Mouse (Mus musculus) activated CD4-positive, CD25-positive, alpha-beta regulatory T cell, adult 9 weeks (primary cell): ENCODE measurements around the gene Wdr45. TPM values are rescaled to one million over a fixed set of nuclear protein-coding genes. Genes with fewer than 3 reads are reported as not detected.

Experiments
- polyA plus RNA-seq: library from polyadenylated mRNA; unstranded; fragments of 100-300 nt; shearing (Covaris generic); gene quantifications from one replicate; pipeline ENCODE4 v1.2.1, GENCODE M21; 2017

Gene Wdr45
- 85.0 TPM for polyA plus RNA-seq

DNA sequence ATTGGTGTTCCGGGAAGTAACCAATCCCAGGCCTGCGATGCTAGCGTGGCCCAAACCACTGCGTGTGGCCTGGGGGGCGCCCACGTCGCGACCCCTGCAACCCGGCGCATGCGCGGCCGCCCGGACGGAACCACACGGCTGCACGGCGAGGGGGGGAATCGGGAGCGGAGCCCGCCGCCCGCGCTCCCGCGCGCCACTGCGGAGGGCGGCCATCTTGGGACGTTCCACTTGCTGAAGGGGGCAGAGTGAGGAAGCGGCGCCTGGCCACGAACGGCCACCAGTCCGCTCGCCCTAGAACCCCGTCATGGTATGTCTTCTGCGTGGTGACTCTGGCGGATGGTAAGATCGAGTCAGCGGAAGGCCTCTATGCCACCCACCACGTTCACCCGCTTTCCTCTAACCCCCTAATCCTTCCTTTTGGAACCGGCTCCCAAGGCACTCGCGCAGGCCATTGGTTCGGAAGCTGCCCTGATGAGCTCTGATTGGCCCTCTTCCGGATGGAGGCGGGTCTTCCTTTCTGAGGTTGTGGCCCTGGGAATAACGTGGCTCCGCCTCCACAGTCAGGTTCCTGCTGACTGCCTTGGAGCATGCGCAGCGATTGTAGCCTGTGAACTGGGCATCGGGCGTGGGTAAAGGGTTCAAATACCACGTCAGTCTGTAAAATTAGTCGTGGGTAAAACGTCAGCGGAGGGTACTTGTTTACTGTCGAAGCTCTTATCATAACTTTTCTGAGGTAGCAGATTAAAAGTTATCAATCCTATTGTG is at the start of gene Wdr45:
Gene Wdr45 (plus strand): TSS at position 199 of the 765 bp plus-strand sequence.

DNA sequence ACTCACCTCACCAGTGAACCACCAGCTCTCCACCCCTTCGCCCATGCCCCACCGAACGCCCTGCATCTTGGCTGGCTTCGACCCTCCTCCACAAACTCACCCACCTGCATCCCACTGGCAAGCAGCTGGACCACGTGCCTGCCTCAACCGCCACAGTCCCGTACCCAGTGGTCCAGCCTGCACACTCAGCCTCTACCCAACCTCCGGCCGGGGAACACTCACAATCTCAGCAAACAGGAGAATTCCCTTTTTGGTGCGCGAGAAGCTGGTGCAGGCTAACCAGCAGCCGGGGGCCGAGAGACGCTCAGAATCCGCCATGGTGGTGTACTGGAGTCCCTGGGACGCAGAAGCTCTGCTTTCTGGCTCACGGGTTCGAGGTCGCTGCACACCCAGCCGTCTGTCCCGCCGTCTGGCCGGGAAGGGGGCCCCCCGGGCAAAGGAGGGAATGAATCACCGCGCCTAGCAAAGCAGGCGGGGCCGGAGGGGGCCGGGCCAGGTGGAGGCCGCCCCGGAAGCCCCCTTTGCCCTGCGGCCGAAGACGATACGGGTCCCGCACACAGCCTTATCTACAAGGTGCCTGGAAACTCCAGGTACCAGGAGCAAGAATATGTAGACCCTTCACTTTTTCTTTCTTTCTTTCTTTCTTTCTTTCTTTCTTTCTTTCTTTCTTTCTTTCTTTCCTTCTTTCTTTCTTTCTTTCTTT is 43.1 kb upstream of the Wdr45 start, which contains the start of gene Plp2:
Gene Plp2 (minus strand): TSS at position 470 of the 703 bp plus-strand sequence.

DNA sequence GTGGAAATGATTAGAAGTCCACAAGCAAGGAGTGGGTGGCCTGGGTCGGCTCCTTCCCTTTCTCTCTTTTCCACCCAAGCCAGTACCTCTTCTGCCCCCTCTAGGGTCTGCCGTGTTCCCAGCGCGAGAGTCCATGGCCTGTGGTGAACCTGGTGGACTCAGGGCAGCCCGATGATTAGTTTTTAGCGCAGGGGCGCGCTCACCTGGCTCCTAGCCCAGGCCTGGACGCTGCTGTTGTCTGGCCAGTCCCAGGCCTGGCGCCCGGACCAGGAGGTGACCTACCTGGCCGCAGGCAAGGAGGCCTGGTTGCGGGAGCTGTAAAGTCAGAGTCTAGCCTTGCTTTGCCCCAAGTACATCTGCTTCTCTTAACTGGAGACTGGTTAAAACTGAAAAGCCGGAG is 33.3 kb upstream of the Wdr45 start, which contains the start of gene Magix:
Gene Magix (minus strand): TSS at position 388 of the 400 bp plus-strand sequence.

DNA sequence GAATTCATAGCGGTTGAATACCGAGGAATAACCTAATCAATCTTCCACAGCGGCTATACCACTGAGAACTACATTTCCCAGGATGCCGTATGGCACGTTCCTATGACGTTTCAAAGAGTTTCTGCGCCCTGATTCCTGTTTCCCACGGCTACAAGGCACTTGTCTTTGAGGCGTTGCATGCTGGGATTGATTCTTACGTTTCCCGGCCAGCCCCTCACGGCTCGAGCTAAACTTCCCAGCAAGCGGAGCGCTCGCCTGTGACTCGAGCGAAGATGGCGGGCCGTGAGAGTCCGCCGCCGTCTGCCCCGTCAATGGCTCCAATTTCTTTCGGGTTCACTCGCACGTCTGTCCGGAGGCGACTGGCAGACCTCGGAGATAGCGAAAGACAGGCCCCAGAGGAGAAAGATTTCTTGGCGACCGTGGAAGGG is 17.2 kb upstream of the Wdr45 start, which contains the start of gene Gpkow:
Gene Gpkow (plus strand): TSS at position 178 of the 428 bp plus-strand sequence.

DNA sequence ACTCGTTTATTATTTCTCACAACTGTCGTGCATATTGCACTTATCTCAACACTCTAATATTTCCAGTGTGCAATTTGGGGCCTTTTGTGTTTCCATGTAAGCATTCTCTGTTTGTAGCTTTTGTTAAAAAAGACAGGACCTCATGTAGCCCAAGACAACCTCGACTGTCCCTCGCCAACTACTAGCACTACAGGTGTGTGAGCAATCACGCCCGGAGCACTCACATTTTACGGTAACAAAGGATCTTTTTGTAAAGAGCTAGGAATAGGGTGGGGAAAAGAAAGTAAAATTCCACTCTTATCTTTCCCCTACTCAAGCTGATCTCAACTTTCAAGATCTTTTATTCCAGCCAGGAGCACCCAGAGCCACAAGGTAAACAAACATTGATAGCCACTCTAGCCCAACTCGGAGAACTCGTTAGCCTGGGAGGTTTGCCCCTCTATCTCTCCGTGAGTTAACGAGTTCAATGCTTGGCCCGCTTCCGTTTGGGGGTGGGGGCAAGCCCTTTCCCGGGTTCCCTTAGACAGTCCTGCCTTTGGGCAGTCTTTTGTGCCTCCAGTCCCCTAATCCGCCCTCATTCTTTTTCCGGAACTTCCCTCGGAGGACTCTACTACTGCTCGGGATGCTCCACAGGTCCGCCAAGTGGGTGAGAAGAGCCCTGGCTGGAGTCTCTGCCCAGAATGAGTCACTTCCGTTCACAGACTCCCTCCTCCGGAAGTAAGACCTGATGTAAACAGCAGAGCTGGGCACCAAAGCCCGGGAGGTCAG is 7.6 kb downstream of the Wdr45 start, which contains the start of gene Gm45208:
Gene Gm45208 (plus strand): TSS at position 732 of the 768 bp plus-strand sequence.

DNA sequence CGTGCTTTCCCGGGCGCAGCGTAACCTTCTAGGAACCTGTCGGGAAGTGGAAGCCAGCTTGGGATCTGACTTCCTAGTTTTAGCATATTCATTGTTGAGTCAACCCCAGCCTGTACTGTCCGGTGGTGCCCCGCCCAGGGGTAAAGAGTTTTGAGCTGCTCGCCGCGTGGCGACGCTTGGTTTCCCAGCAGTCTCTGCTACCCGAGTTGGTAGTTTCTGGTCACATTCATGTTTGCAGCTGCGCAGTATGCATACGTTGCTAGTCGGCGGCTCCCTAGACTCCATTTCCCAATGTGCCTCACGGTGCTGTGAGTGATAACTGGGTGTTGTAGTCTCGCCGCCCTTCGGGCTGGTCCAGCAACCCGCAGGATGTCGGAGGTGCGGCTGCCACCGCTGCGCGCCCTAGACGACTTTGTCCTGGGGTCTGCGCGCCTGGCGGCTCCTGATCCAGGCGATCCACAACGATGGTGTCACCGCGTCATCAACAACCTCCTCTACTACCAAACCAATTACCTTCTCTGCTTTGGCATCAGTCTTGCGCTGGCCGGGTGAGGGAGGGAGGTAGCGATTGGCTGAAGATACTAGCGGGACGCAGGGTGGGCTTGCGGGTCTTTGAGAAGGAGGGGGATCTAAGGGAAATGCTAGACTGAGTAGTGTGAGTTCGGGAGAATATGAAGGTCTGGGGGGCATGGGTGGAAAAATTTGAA is 14.2 kb downstream of the Wdr45 start, which contains the start of gene Praf2:
Gene Praf2 (plus strand): TSS at position 225 of the 707 bp plus-strand sequence.

DNA sequence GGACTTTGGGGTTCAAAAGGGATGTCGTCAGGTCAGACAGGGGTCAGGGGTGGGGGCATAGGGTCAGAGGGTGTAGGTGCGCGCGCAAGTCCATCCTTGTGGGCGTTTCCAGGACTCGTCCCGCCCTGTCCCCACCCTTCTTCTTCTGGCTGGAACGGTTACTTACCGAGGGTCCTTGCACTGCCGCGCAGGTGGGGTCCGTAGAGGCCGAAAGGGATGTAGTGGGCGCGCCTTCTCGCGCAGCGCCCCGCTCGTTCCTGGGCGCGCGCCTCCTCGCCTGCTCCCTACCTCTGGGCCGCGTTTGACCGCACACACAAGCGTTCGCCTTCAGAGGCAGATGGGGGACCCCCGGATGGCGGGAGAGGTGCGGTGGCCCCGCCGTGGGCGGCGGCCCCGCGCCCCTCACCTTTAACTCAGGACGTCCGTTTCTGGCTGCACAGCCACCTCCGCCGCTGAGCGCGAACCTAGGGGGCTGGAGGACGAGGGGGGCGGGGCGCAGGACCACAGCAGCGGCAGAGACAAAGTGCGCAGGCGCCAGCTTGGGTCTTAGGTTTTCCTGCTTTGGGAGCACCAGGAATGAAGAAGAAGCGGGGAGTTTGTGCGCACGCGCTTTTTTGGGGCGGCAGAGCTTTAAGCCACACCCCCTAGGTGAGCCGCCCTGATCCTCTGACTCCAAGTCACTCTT is 36.4 kb downstream of the Wdr45 start, which contains the start of gene Ccdc120:
Gene Ccdc120 (minus strand): TSS at position 474 of the 685 bp plus-strand sequence.

DNA sequence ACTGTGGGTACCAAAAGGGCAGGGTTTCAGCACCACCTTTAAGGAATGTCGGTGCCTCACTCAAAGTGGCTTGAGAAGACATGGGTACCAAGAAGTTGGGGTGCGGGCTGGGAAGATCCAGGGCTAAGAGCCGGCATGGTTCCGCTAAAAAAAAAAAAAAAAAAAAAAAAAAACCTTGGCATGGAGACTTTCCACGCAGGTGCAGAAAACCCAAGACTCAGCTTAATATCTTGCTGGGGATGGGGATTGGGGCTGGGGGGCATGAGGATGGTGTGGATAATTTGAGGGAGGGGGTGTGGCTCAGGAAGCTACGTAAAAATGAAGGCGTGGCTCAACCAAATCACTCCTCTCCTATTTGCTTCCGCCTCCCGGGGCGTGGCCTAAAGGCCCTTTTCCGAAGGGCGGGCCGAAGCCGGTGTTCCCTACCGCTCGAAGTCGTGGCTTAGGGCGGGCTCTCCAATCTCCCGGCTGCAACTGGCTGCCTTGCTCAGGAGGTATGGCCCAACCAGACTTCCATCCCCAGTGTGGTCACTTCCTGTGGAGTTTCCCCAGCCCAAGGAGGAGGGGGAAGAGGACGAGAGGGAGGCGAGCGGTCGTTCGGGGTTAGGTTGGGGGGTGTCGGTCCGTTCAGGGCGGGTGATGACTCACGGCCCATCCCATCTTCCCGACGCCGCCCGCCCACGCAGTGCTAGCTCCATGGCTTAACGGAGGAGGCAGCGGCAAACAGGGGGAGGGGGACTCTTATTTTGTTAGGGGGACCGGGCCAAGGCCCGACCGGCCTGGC is 48.2 kb downstream of the Wdr45 start, which contains the start of gene Tfe3:
Gene Tfe3 (plus strand): TSS at position 424 of the 784 bp plus-strand sequence.

Other genes with a start within 250 kb of the Wdr45 start
- gene Foxp3, start 140.7 kb upstream of the Wdr45 start, polyA plus RNA-seq = 118 TPM
- 7.1 TPM for gene Ppp1r3f, start 140.1 kb upstream of the Wdr45 start, polyA plus RNA-seq
- 23.9 TPM for gene Ccdc22, start 108.8 kb upstream of the Wdr45 start, polyA plus RNA-seq
- gene Cacna1f, start 107.2 kb upstream of the Wdr45 start, polyA plus RNA-seq = not detected
- gene Syp, start 75.9 kb upstream of the Wdr45 start, polyA plus RNA-seq = 19.6 TPM
- gene Prickle3, start 57.1 kb upstream of the Wdr45 start, polyA plus RNA-seq = 35.1 TPM
- 130 TPM for gene Plp2, start 42.9 kb upstream of the Wdr45 start, polyA plus RNA-seq
- gene Magix, start 33.1 kb upstream of the Wdr45 start, polyA plus RNA-seq = not detected
- 69.0 TPM for gene Gpkow, start 17.2 kb upstream of the Wdr45 start, polyA plus RNA-seq
- not detected for gene Gm45208, start 7.9 kb downstream of the Wdr45 start, polyA plus RNA-seq
- 35.0 TPM for gene Praf2, start 14.1 kb downstream of the Wdr45 start, polyA plus RNA-seq
- 0.70 TPM for gene Ccdc120, start 36.6 kb downstream of the Wdr45 start, polyA plus RNA-seq
- 47.9 TPM for gene Tfe3, start 48.2 kb downstream of the Wdr45 start, polyA plus RNA-seq
- gene Gripap1, start 75.4 kb downstream of the Wdr45 start, polyA plus RNA-seq = 112 TPM
- gene Kcnd1, start 108.0 kb downstream of the Wdr45 start, polyA plus RNA-seq = 1.1 TPM
- gene Otud5, start 127.0 kb downstream of the Wdr45 start, polyA plus RNA-seq = 16.6 TPM
- gene Pim2, start 163.9 kb downstream of the Wdr45 start, polyA plus RNA-seq = 75.3 TPM
- gene Slc35a2, start 169.7 kb downstream of the Wdr45 start, polyA plus RNA-seq = 41.7 TPM
- gene Pqbp1, start 184.9 kb downstream of the Wdr45 start, polyA plus RNA-seq = 155 TPM
- 154 TPM for gene Timm17b, start 185.0 kb downstream of the Wdr45 start, polyA plus RNA-seq
- not detected for gene Gm10491, start 193.5 kb downstream of the Wdr45 start, polyA plus RNA-seq
- not detected for gene Gm10490, start 195.2 kb downstream of the Wdr45 start, polyA plus RNA-seq
- not detected for gene Pcsk1n, start 205.5 kb downstream of the Wdr45 start, polyA plus RNA-seq
- gene Eras, start 214.3 kb downstream of the Wdr45 start, polyA plus RNA-seq = not detected
- 21.6 TPM for gene Hdac6, start 233.6 kb downstream of the Wdr45 start, polyA plus RNA-seq